Mouse (Mus musculus): ENCODE measurements at regions not wholly inside any gene's neighbourhood (a gene's known extent, or its start where the extent isn't known, plus 50 kb on each side); places are given as distances from the start of the nearest gene placed in this dataset.

GRCm38 (mm10) chr14:21932771-21933170 lies 56.6 kb downstream of the Zfp503 start:
- DNase-seq (ENCODE audit: inconsistent ontology term), result peak; percentile 71

GRCm38 (mm10) chr14:21931944-21932343 lies 57.5 kb downstream of the Zfp503 start:
- DNase-seq (ENCODE audit: inconsistent ontology term), result no peak

- DNase-seq (ENCODE audit: inconsistent ontology term), result no peak
Measured at GRCm38 (mm10) chr14:21929048-21929447, 60.4 kb downstream of the Zfp503 start.

GRCm38 (mm10) chr14:21916671-21917070 lies 67.9 kb upstream of the Comtd1 start:
- no peak for DNase-seq (ENCODE audit: inconsistent ontology term)

GRCm38 (mm10) chr14:21904498-21905395 lies 56.0 kb upstream of the Comtd1 start:
- DNase-seq (ENCODE audit: inconsistent ontology term), result no peak

GRCm38 (mm10) chr14:21903562-21904497 lies 55.1 kb upstream of the Comtd1 start:
- peak; percentile 30 for DNase-seq (ENCODE audit: inconsistent ontology term)

- no peak for DNase-seq (ENCODE audit: inconsistent ontology term)
Measured at GRCm38 (mm10) chr14:21902856-21903255, 54.1 kb upstream of the Comtd1 start.

GRCm38 (mm10) chr14:21902456-21902855 lies 53.7 kb upstream of the Comtd1 start:
- DNase-seq (ENCODE audit: inconsistent ontology term), result no peak

GRCm38 (mm10) chr14:21900951-21901350 lies 52.2 kb upstream of the Comtd1 start:
- DNase-seq (ENCODE audit: inconsistent ontology term), result no peak

GRCm38 (mm10) chr14:21900516-21900915 lies 51.7 kb upstream of the Comtd1 start:
- no peak for DNase-seq (ENCODE audit: inconsistent ontology term)

Data from Muller cell, postnatal 12 days (primary cell).